Mouse (Mus musculus) heart, embryonic 14.5 days (tissue): ENCODE data around the gene Rai1. TPM values are rescaled to one million over a fixed set of nuclear protein-coding genes. Genes with fewer than 3 reads are reported as not detected.
A peak's percentile ranks its signal among the peaks of the same experiment; 100 is the strongest.

Source experiments
- ATAC-seq: fragments of 200-750 bp; cut with Nextera tagmentation; 2 replicates; pipeline ENCODE4 v1.8.0; 2017; ENCODE audit warnings: low read depth, moderate TSS enrichment; ENCODE audit not compliant: insufficient number of reproducible peaks, insufficient read depth, low FRiP score
- H3K27ac ChIP-seq, 2 experiments: fragments of 200-500 bp in 1 of 2; fragments of 300-500 bp in 1 of 2; sonication (generic) in 1 of 2; replicated peaks in 1 of 2; 2 replicates each; pipeline ENCODE4 v1.5.1; 2012 to 2014; ENCODE audit warnings: low read depth in 2 of 2, low read length in 2 of 2, control low read depth in 1 of 2, mild to moderate bottlenecking in 1 of 2, mixed read lengths in 1 of 2; ENCODE audit not compliant: control insufficient read depth in 1 of 2, insufficient read depth in 1 of 2
- H3K27me3 ChIP-seq: fragments of 300-500 bp; sonication (generic); 2 replicates; pipeline ENCODE4 v1.6.1; 2014; ENCODE audit warnings: mild to moderate bottlenecking, low read length, control low read depth; ENCODE audit not compliant: control insufficient read depth, insufficient read depth
- H3K36me3 ChIP-seq: fragments of 300-500 bp; sonication (generic); 2 replicates; pipeline ENCODE4 v1.6.1; 2014; ENCODE audit warnings: mild to moderate bottlenecking, control low read depth, low read length, mixed read lengths; ENCODE audit not compliant: control insufficient read depth, insufficient read depth
- H3K4me1 ChIP-seq, 2 experiments: fragments of 200-500 bp in 1 of 2; fragments of 300-500 bp in 1 of 2; sonication (generic) in 1 of 2; 2 replicates each; pipeline ENCODE4 v1.6.1; 2012 to 2014; ENCODE audit warnings: low read length in 2 of 2, control low read depth in 1 of 2, mixed read lengths in 1 of 2; ENCODE audit not compliant: control insufficient read depth in 2 of 2, insufficient read depth in 2 of 2
- H3K4me2 ChIP-seq: fragments of 300-500 bp; sonication (generic); 2 replicates; pipeline ENCODE4 v1.6.1; 2014; ENCODE audit warnings: mild to moderate bottlenecking, low read length
- H3K4me3 ChIP-seq, 2 experiments: fragments of 200-500 bp in 1 of 2; fragments of 300-500 bp in 1 of 2; sonication (generic) in 1 of 2; 2 replicates each; pipeline ENCODE4 v1.5.1; 2012 to 2014; ENCODE audit warnings: low read length in 2 of 2, mild to moderate bottlenecking in 2 of 2, control low read depth in 1 of 2, low read depth in 1 of 2, moderate library complexity in 1 of 2; ENCODE audit not compliant: control insufficient read depth in 1 of 2, insufficient read depth in 1 of 2
- H3K9ac ChIP-seq: fragments of 300-500 bp; sonication (generic); 2 replicates; pipeline ENCODE4 v1.6.1; 2014; ENCODE audit warnings: mild to moderate bottlenecking, low read length
- H3K9me3 ChIP-seq: fragments of 300-500 bp; sonication (generic); 2 replicates; pipeline ENCODE4 v1.6.1; 2016; ENCODE audit warnings: low read length, control low read depth; ENCODE audit not compliant: control insufficient read depth
- WGBS: fragments of 180-500 bp; shearing (Covaris S2); extraction: QIAGEN DNeasy Blood & Tissue Kit; methylation state at CpG from one replicate; pipeline ENCODE4 v1.1.7; 2014; 5-methylcytosine and 5-hydroxymethylcytosine counted together
- polyA plus RNA-seq: library from polyadenylated mRNA; unstranded; fragments of >200 nt; fragmentation: Nextera tagmentation; extraction: Ambion mirVana; gene quantifications from 2 replicates; pipeline ENCODE4 v1.2.1, GENCODE M21; 2014

Rai1 gene
- polyA plus RNA-seq, 1 experiment from 2014 or later = 19.0 TPM

DNA sequence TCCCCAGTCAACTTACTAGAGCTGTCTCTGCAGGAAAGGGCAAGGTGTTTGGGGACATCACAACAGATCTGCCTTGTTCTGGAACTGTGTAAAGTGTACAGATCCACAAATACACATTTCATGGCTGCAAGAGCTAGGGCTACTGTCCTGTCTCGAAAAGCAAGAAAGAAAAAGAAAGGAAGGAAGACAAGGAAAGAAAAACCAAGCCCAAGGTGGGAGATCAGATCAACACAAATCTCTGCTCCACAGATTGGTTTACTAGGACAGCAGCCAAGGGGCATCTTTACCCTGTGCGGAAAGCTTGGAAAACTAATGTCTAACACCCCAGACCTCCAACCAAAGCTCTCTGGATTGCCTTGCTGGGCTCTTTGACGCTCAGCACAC lies 117.3 kb downstream of the Rai1 start:
- H3K36me3 ChIP-seq = peaks cover 16% of the 10 kb centered on the region
- H3K4me1 ChIP-seq = peaks cover 19 to 41% of the 10 kb centered on the region in 2 experiments
- no peaks in the 10 kb centered on the region for H3K27me3 ChIP-seq
- WGBS = 57% methylated on average over 3 of the region's 3 CpGs
- H3K4me3 ChIP-seq = peak overlapping the region; percentile 42 to 44; a peak in 3 of 4 replicates
- ATAC-seq = no peak
- H3K27ac ChIP-seq = peak overlapping the region in 1 of 2 experiments; percentile 92; a peak in 3 of 4 replicates
- no peaks in the 10 kb centered on the region for H3K9me3 ChIP-seq
- peak overlapping the region; percentile 81 for H3K4me2 ChIP-seq
- peak overlapping the region; percentile 66; the same call in 1 of the 2 replicates for H3K9ac ChIP-seq

DNA sequence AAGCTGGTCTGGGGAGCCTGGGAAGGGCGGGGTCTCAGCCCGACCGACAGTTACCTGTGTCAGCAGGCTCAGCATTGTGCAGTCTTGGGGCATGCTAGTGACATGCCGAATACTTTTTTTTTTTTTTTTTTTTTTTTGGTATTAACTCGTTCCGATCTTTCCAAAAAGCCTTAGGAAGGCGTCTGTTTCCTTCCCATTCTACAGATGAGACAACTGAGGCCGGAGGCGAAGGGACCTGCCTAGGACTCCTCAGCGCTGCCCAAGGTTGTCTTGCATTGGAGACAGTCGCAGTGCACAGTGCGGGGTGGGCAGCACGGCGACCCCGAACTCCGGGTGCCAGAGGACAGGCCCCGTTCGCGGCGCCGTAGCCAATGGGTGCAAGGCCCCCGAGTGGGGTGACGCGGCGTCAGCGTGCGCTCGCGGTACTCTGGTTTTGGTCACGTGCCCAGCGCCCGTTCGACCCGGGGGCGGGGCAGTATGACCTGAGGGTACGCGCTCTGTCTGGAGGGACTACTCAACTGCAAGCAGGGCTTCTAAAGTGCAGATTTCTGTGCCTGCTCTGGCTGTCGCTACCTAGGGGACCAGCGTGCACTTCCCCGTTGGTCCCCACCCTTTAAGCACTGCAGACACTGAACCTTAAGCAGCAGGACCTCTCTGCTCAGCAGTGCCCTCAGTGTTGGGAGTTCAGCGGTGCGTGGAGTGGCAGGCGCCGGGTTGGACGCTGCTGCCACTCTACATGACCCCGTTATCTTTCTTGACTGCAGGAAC lies 117.8 kb downstream of the Rai1 start, which contains the start of gene Srebf1:
TSS of gene Srebf1 (minus strand) at position 113 of the 768 bp plus-strand sequence.
- Histone ChIP-seq H3K9ac (peak within 1 kb of the TSS; percentile 66), H3K4me1 (peaks cover 19 to 38% of the 10 kb centered on the region in 2 experiments), H3K4me3 (peak within 1 kb of the TSS; percentile 42 to 44), H3K27me3 (no peaks in the 10 kb centered on the region), H3K4me2 (peak within 1 kb of the TSS; percentile 81), H3K36me3 (peaks cover 16% of the 10 kb centered on the region), H3K9me3 (no peaks in the 10 kb centered on the region), H3K27ac (peak within 1 kb of the TSS; percentile 70 to 92)
- peak; percentile 75 for ATAC-seq
- WGBS = 4% methylated on average over 46 of the region's 46 CpGs

DNA sequence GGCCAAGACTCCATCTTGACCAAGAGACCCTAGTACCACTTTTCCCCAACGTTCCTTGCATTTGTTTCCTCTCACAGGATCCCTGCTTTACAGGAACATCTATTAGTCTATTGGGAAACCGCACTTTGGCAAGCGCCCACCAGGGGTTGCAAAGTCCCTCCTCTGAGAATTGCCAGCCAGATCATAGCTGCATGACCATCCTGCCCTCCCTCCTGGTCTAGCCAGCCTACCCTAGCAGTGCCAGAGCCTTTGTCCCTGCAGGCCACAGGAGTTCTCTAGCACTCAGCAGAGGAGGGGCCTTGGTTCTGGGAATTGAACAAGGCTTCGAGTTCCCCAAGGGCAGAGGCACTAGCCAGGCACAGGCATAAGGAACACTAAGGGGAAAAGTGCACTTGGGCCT lies 119.9 kb downstream of the Rai1 start:
- Histone ChIP-seq H3K4me2 (no peak overlapping the region), H3K4me1 (peaks cover 27 to 40% of the 10 kb centered on the region in 2 experiments), H3K9ac (no peak overlapping the region), H3K4me3 (no peak overlapping the region), H3K36me3 (peaks cover 18% of the 10 kb centered on the region), H3K27me3 (no peaks in the 10 kb centered on the region), H3K9me3 (no peaks in the 10 kb centered on the region), H3K27ac (no peak overlapping the region)
- no peak for ATAC-seq
- WGBS = 61% methylated on average over 4 of the region's 4 CpGs

DNA sequence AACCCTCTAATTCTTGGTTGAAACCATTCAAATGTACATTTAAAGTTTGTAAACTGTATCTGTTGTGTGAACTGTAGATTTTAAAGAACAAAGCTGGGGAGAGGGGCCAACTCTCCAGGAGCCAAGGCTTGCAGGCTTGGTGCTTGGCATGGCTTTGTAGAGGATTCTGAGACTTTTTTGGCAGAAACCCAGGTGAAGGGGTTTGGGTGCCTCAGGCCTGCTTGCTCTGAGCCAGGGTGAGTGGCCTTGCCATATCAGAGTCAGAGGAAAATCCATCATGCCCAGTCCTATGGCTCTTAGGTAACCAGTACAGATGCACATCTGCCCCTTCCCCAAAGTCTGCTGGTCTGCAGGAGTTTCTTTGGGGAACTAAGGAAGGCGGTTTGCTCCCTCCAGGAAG lies 121.1 kb downstream of the Rai1 start:
- H3K27me3 ChIP-seq = no peaks in the 10 kb centered on the region
- ATAC-seq = no peak
- no peak overlapping the region for H3K4me3 ChIP-seq
- no peak overlapping the region for H3K9ac ChIP-seq
- peaks cover 24 to 38% of the 10 kb centered on the region in 2 experiments for H3K4me1 ChIP-seq
- 71% methylated on average over 1 of the region's 1 CpGs for WGBS
- H3K36me3 ChIP-seq = peaks cover 23% of the 10 kb centered on the region
- no peak overlapping the region; a peak in 1 of 4 replicates for H3K27ac ChIP-seq
- H3K9me3 ChIP-seq = no peaks in the 10 kb centered on the region
- H3K4me2 ChIP-seq = no peak overlapping the region

DNA sequence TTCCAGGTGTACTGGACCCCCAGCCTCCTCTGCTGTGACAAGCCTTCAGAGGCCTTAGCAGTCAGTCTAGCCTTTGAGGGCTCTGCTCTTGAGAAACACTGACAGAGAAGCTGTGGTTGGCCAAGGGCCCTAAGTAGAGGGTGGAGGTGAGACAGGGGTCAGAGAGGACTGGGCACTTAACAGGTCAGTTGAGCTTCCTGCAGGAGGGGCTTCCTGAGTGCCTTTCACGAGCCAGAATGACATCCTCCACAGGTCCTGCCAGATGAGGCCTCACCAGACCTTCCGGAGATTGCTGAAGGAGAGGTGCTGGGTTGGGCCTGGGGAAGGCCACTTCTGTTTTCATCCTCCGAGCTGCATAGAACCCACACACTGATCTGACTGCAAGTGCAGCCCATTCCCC lies 123.7 kb downstream of the Rai1 start:
- peak overlapping the region; percentile 0 to 53; a peak in 2 of 4 replicates for H3K27ac ChIP-seq
- H3K4me3 ChIP-seq = no peak overlapping the region
- peak overlapping the region; percentile 48; the same call in 1 of the 2 replicates for H3K9ac ChIP-seq
- ATAC-seq = 0 out of 2 replicates have a peak, but pooled peaks have one; percentile 9
- 23% methylated on average over 3 of the region's 3 CpGs for WGBS
- no peaks in the 10 kb centered on the region for H3K27me3 ChIP-seq
- peaks cover 23% of the 10 kb centered on the region for H3K36me3 ChIP-seq
- H3K9me3 ChIP-seq = no peaks in the 10 kb centered on the region
- H3K4me1 ChIP-seq = peaks cover 34 to 42% of the 10 kb centered on the region in 2 experiments
- H3K4me2 ChIP-seq = no peak overlapping the region

DNA sequence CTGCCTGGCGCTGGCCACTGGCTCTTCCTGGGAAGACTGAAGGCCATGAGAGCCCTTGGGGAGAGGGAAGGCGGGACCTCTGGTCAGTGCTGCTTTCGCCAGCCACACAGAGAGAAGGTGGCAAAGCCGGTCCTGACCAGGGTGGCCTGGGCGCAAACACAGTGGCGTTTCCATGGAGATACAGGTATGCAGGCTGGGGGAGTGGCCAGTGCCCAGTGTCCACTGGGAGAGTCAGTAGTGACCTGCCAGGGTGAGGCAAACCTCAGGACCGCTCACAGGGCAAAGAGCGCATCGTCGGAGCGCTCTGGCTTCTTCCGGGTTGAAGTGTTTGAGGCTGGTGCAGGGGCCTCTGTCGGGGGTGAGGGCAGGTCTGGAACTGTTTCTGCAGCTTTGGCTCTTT lies 125.0 kb downstream of the Rai1 start:
- ATAC-seq = no peak
- H3K36me3 ChIP-seq = peaks cover 23% of the 10 kb centered on the region
- no peaks in the 10 kb centered on the region for H3K9me3 ChIP-seq
- no peak overlapping the region for H3K4me2 ChIP-seq
- no peaks in the 10 kb centered on the region for H3K27me3 ChIP-seq
- H3K9ac ChIP-seq = no peak overlapping the region
- no peak overlapping the region for H3K27ac ChIP-seq
- no peak overlapping the region for H3K4me3 ChIP-seq
- peaks cover 39 to 50% of the 10 kb centered on the region in 2 experiments for H3K4me1 ChIP-seq
- WGBS = 82% methylated on average over 13 of the region's 13 CpGs

DNA sequence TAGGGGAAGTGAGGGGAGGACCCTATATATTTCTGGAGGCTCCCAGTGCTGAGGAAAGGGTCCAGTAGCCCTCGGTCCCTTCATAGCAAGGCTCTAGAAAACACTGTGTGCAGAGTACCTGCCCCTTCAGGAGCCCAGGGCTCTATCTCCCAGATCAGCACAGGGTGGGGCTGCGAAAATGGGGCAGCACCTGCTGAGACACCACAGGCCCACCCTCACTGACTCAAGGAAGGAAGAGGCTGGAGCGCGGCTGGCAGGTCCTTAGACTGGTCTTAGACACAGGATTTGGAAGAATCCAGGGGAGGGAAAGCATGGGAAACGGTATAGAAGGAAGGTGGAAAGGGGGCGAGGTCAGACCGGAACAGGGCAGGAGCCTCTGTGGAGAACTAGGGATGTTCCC lies 125.7 kb downstream of the Rai1 start:
- Histone ChIP-seq H3K27ac (no peak overlapping the region), H3K9ac (0 out of 2 replicates have a peak overlapping the region, but pooled peaks have one; percentile 16), H3K4me1 (peaks cover 37 to 49% of the 10 kb centered on the region in 2 experiments), H3K4me3 (no peak overlapping the region), H3K36me3 (peaks cover 26% of the 10 kb centered on the region), H3K27me3 (no peaks in the 10 kb centered on the region), H3K9me3 (no peaks in the 10 kb centered on the region), H3K4me2 (no peak overlapping the region)
- WGBS = 87% methylated on average over 7 of the region's 7 CpGs
- ATAC-seq = no peak
